In genomic region chr1:120607576-120608400, GRCm38 (mm10) we compare ENCODE assay signal across 18 mouse cellular contexts. TPM values are rescaled to one million over a fixed set of nuclear protein-coding genes. Genes with fewer than 3 reads are reported as not detected.
DNase-seq lines count a peak whose midpoint lies in the region; ATAC-seq and TF ChIP-seq lines count a peak whose summit lies in the region.
"Had no signal": no experiment of that assay in that cellular context is flagged by ENCODE, and none has a peak within 500 bp of the region (broad histone marks: within the 10 kb centered on the region; RNA-seq: fewer than 3 reads in every experiment).

No protein-coding gene starts in this region.

- H3K9me3 ChIP-seq in embryonic facial prominence, embryonic 14.5 days (ENCODE audit: control insufficient read depth, low read length) = no peaks in the 10 kb centered on the region
- no peaks in the 10 kb centered on the region for H3K9me3 ChIP-seq in limb, embryonic 11.5 days (ENCODE audit: control insufficient read depth, low read length)
- no peaks in the 10 kb centered on the region for H3K9me3 ChIP-seq in neural tube, embryonic 11.5 days (ENCODE audit: control insufficient read depth, low read length)
- H3K9me3 ChIP-seq: embryonic facial prominence, embryonic 12.5 days had no signal

- H3K36me3 ChIP-seq in embryonic facial prominence, embryonic 14.5 days (ENCODE audit: control insufficient read depth, insufficient read depth, low read length) = no peaks in the 10 kb centered on the region
- H3K36me3 ChIP-seq in limb, embryonic 11.5 days (ENCODE audit: control insufficient read depth, insufficient read depth, low read length) = no peaks in the 10 kb centered on the region
- H3K36me3 ChIP-seq in neural tube, embryonic 11.5 days (ENCODE audit: control insufficient read depth, insufficient read depth, low read length) = no peaks in the 10 kb centered on the region
- H3K36me3 ChIP-seq: embryonic facial prominence, embryonic 12.5 days had no signal

- H3K4me3 ChIP-seq in gastrocnemius, adult 2 months = peak overlapping the region; percentile 88
- no peak overlapping the region for H3K4me3 ChIP-seq in embryonic facial prominence, embryonic 14.5 days (ENCODE audit: low read depth, low read length)
- H3K4me3 ChIP-seq in limb, embryonic 11.5 days (ENCODE audit: low read depth, low read length) = no peak overlapping the region
- H3K4me3 ChIP-seq in neural tube, embryonic 11.5 days (ENCODE audit: low read depth, low read length) = peak overlapping the region; percentile 16; the same call in 1 of the 2 replicates
- H3K4me3 ChIP-seq: layer of hippocampus, adult 2 months had no signal

- no peak for DNase-seq in gastrocnemius, adult 2 months
- DNase-seq in gastrocnemius, adult 18-20 months (ENCODE audit: low spot score) = no peak
- DNase-seq in embryonic facial prominence, embryonic 14.5 days (ENCODE audit: low spot score) = no peak
- DNase-seq in limb, embryonic 11.5 days (ENCODE audit: low spot score) = peak; percentile 48
- DNase-seq in neural tube, embryonic 11.5 days (ENCODE audit: low spot score) = peak; percentile 46
- no peak for DNase-seq in left cerebral cortex, adult 9 months (ENCODE audit: low spot score in 2 of 2)
- DNase-seq in urinary bladder, adult 2 months (ENCODE audit: low spot score) = no peak
- no peak for DNase-seq in kidney, adult 8-10 months
- DNase-seq: heart, postnatal 36 days; left cerebral cortex, postnatal 4 days; thymus, postnatal 25 days had no signal

- no peak for ATAC-seq in embryonic facial prominence, embryonic 14.5 days (ENCODE audit: low read depth)
- ATAC-seq in limb, embryonic 11.5 days (ENCODE audit: insufficient number of reproducible peaks, low FRiP score, low TSS enrichment, low read depth) = no peak
- no peak for ATAC-seq in neural tube, embryonic 11.5 days (ENCODE audit: insufficient read depth, low FRiP score, low TSS enrichment)
- ATAC-seq: CD4-positive, CD25-positive, alpha-beta regulatory T cell, adult 4 months; Patski had no signal

- peaks cover 97% of the 10 kb centered on the region for H3K27me3 ChIP-seq in embryonic facial prominence, embryonic 14.5 days (replicated peaks; ENCODE audit: control insufficient read depth, insufficient read depth, low read length)
- H3K27me3 ChIP-seq in limb, embryonic 11.5 days (ENCODE audit: control insufficient read depth, insufficient read depth, low read length) = peaks cover 89% of the 10 kb centered on the region
- H3K27me3 ChIP-seq in neural tube, embryonic 11.5 days (ENCODE audit: control insufficient read depth, insufficient read depth, low read length) = peaks cover 95% of the 10 kb centered on the region

- WGBS in embryonic facial prominence, embryonic 14.5 days = 16% methylated on average over 11 of the region's 11 CpGs
- WGBS in limb, embryonic 11.5 days = 5% methylated on average over 11 of the region's 11 CpGs
- 5% methylated on average over 11 of the region's 11 CpGs for WGBS in neural tube, embryonic 11.5 days

- no peak for TF ChIP-seq CTCF in gastrocnemius, adult 2 months (IDR thresholded peaks at IDR 0.05)

- no peak overlapping the region for H3K9ac ChIP-seq in embryonic facial prominence, embryonic 14.5 days (ENCODE audit: low read depth, low read length)
- no peak overlapping the region for H3K9ac ChIP-seq in limb, embryonic 11.5 days (ENCODE audit: low read length)
- H3K9ac ChIP-seq in neural tube, embryonic 11.5 days (ENCODE audit: low read length) = no peak overlapping the region
- H3K9ac ChIP-seq: embryonic facial prominence, embryonic 12.5 days had no signal

- intact Hi-C loops in gastrocnemius, adult 2 months (cut with DNase I) = loop anchor here (5.0 kb wide), 1 partner anchor 35 kb away; no protein-coding TSS in a partner anchor

- H3K4me1 ChIP-seq in embryonic facial prominence, embryonic 14.5 days (ENCODE audit: control insufficient read depth, insufficient read depth, low read length) = no peaks in the 10 kb centered on the region
- H3K4me1 ChIP-seq in limb, embryonic 11.5 days (ENCODE audit: control insufficient read depth, insufficient read depth, low read length) = 0 out of 2 replicates have a peak, but pooled peaks cover 1% of the 10 kb centered on the region
- 0 out of 2 replicates have a peak, but pooled peaks cover 3% of the 10 kb centered on the region for H3K4me1 ChIP-seq in neural tube, embryonic 11.5 days (ENCODE audit: control insufficient read depth, insufficient read depth, low read length)

- H3K27ac ChIP-seq in gastrocnemius, adult 2 months = peak overlapping the region; percentile 77
- H3K27ac ChIP-seq in embryonic facial prominence, embryonic 14.5 days (replicated peaks; ENCODE audit: low read depth, low read length) = no peak overlapping the region
- no peak overlapping the region for H3K27ac ChIP-seq in limb, embryonic 11.5 days (replicated peaks; ENCODE audit: low read depth, low read length)
- no peak overlapping the region for H3K27ac ChIP-seq in neural tube, embryonic 11.5 days (ENCODE audit: low read depth, low read length)
- H3K27ac ChIP-seq: embryonic facial prominence, embryonic 12.5 days; layer of hippocampus, adult 2 months had no signal

- H3K4me2 ChIP-seq in embryonic facial prominence, embryonic 14.5 days (ENCODE audit: low read depth, low read length) = peak overlapping the region; percentile 84; the same call in 1 of the 2 replicates
- no peak overlapping the region for H3K4me2 ChIP-seq in limb, embryonic 11.5 days (ENCODE audit: low read depth, severe bottlenecking)
- no peak overlapping the region for H3K4me2 ChIP-seq in neural tube, embryonic 11.5 days (ENCODE audit: low read depth)

RNA-seq across cellular contexts. Expression of gene En1, which starts 5.6 kb away (rescaled TPM):
- total RNA-seq in gastrocnemius, adult 2 months (2021) = 10 to 100 TPM in 1 of 2 experiments, 1 to 10 TPM in 1; 7.0 to 10.2 TPM
- total RNA-seq in gastrocnemius, adult 18-20 months (2021) = 10 to 100 TPM in 1 of 2 experiments, 1 to 10 TPM in 1; 5.6 to 10.2 TPM
- 2.0 TPM in 2 replicates for polyA plus RNA-seq in embryonic facial prominence, embryonic 14.5 days (2014; fragmentation: Nextera tagmentation; extraction: Ambion mirVana)
- 1.6 and 2.3 TPM in 2 replicates for polyA plus RNA-seq in limb, embryonic 11.5 days (2014; fragmentation: Nextera tagmentation; extraction: Ambion mirVana)
- 5.2 and 6.1 TPM in 2 replicates for polyA plus RNA-seq in neural tube, embryonic 11.5 days (2014; fragmentation: Nextera tagmentation; extraction: Ambion mirVana)
- polyA plus RNA-seq in urinary bladder, adult 2 months (2012; rRNA removed) = not detected in 2 replicates
- total RNA-seq: adrenal gland, adult 2 months; heart, adult 8-10 months; heart, postnatal 36 days; layer of hippocampus, adult 2 months had no signal
- polyA plus RNA-seq: CD4-positive, CD25-positive, alpha-beta regulatory T cell, adult 4 months; frontal cortex, adult 2 months; Patski had no signal

Comparison
In these comparisons a context has a peak if more than half of its experiments do, and no peak if none do; other contexts are left out.
1. DNase-seq: peak in limb, embryonic 11.5 days (single experiment) and neural tube, embryonic 11.5 days (single experiment); none in gastrocnemius, adult 2 months (single experiment), gastrocnemius, adult 18-20 months (single experiment), embryonic facial prominence, embryonic 14.5 days (single experiment), left cerebral cortex, adult 9 months (0 of 2), urinary bladder, adult 2 months (single experiment) and kidney, adult 8-10 months (0 of 2).
2. H3K4me3 ChIP-seq: peak in gastrocnemius, adult 2 months (single experiment) and neural tube, embryonic 11.5 days (single experiment); none in embryonic facial prominence, embryonic 14.5 days (single experiment) and limb, embryonic 11.5 days (single experiment).